Mouse (Mus musculus): Measurements from ENCODE around the gene Glce. TPM values are rescaled to one million over a fixed set of nuclear protein-coding genes. Genes with fewer than 3 reads are reported as not detected.

The Glce gene
- total RNA-seq (2015) (7.6 and 8.5 TPM in 2 replicates), total RNA-seq (2017) (8.4 and 9.5 TPM in 2 replicates)

DNA sequence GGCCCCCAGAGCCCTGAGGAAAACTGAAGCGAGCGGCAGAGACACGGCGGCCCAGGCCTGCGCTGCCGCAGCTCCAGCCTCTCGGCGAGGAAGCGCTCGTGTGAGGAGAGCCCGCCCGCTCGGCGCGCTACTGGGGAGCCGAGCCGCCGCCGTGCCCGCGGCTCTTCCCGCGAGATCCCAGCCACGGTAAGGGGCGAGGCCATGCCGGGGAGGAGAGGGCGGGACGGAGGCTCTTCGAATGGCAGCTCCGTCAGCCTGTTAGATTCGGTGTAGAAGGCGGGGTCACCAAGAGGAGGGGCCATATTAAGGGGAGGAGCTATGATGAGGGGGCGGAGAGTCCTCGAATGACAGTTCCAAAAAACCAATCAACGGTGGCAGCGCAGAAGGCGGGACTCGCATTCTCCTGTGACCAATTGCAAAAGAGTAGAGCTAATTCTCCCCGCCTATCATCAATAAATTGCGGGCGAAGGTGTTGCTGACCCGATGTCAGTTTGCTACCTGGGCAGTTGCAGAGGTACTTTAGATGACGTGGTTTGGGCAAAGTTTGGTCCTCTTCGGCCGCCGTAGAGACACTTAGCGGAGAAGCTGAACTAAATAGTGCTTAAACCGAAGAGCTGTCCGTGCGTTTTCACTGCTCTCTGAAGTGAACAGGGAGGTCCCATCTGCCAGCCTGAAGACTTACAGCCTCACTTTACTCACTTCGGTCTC is at the start of gene Glce:
Glce (minus strand) TSS at position 148 of the 708 bp plus-strand sequence.
- ATAC-seq (ENCODE audit: poor library complexity, severe bottlenecking): peak; percentile 97

DNA sequence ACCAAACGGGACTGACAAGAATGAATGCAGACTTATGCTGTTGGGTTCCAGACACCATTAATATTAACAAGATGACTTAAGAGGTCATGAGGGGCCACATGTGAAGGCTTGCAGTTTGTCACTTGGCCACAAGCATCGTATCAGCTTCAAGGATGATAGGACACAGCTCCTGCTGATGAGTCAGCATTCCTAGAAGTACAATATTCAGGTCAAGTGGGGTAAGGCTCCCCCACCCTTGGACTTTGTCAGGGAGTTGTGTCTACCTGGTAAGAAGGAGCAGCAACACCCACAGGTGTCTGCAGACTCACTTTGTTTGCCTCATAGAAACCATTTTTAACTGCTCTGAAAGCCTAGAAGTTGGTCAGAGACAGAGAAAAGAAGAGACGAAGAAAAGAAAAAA is 49.8 kb upstream of the Glce start:
- ATAC-seq (ENCODE audit: poor library complexity, severe bottlenecking): no peak

DNA sequence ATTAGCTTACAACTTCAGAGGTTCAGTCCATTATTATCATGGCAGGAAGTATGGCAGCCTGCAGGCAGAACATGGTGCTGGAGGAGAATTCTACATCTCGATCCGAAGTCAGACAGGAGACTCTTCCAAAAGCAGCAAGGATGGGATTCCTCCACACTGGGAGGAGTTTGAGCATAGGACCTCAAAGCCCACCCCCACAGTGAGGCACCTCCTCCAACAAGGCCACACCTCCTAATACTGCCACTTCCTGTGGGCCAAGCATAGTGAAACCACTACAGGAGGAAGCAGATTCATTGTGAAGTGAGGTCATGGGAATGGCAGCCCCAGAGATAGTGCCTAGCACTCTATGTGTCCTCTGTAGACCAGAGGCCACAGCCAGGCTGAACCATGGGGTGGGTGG is 48.5 kb upstream of the Glce start:
- no peak for ATAC-seq (ENCODE audit: poor library complexity, severe bottlenecking)

DNA sequence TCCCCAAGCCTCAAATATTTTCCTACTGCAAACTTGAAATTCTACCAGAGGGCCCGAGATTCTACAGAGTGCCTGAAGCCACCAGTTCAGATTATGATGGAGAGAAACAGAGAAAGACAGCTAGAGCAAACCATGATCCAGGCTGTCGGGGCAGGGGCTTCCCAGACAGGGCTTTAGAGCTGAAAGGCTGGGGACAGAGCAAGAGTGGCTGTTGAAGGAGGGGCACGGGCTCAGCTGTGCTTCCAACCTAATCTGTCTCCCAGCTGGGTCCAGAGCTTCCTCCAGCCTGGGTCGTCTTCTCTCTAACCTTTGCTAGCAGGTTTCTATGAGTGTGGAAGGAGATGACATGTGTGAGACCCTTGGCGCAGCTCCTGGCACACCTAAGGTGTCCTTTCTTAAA is 44.2 kb upstream of the Glce start:
- no peak for ATAC-seq (ENCODE audit: poor library complexity, severe bottlenecking)

DNA sequence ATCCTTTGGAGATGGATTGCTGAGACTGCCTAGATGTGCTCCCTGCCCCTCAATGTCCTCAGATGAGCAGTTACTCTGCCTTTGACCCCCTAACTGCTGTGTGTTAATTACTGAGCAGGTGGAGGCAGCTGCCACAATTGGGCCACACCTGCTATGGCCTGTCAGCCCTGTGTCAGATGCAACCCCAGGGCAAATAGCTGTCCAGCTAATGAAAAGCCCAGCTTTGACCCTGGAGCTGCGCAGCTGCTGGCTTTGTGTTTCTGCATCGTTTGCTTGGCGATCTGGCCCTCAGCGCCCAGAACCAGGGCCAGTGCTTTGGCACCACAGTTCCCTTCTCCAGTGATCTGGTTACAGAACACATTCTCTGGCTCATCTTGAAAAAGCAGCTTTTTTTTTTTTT is 43.7 kb upstream of the Glce start:
- no peak for ATAC-seq (ENCODE audit: poor library complexity, severe bottlenecking)

DNA sequence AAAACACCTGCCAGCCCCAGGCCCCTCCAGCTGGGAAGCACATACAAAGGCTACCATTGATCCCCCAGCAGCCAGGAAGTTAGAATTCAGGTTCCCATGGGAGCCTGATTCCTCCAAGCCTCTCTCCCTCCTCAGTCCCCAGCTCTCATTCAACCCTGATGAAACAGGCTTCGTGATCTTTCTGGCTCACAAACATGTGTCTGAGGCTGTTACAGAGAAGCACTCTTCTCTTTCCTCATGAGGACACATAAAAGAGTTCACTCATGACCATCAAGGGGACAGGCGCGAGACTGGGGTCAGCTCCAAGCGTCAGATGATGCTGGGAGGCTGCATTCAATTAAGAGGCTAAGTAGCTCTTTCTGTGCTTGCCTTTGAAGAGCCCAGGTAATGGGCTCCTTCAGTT is 40.4 kb upstream of the Glce start:
- ATAC-seq (ENCODE audit: poor library complexity, severe bottlenecking): no peak

DNA sequence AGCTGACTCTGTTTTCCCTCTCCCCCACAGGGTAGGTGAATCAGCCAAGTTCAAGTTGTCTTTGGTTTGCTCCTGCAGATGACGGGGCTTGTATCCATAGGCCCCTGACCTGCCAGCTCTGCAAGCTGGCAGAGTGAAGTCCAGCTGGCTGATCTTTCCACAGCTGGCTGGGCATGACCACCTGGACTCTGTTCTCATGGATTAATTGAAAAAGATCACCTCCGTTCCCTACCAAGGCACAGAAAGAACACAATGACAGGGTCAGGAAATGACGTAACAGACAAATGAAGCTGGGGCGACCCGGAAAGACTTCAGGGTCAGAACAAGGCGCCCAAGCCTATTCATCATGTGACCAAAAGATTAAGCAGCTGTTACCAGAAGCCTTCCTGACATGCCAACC is 38.3 kb upstream of the Glce start:
- ATAC-seq (ENCODE audit: poor library complexity, severe bottlenecking): no peak

DNA sequence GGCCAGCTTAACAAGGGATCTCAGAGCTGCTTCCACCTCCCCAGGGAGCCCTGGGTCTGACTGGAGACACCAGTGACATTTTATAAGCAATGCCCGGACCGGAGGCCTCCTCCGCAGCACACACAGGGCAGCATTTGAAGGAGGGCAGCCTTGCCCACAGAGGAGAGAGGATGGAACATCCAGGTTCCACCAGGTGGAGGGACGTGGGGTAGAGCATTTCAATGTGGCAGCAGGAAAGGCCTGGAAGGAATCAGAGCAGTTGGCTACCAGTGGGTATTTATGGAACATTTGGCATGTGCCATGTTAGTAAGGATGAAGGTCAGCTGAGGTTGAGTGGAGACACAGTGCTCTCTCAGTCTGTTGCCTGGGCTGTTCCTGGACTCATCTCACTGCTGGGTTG is 36.3 kb upstream of the Glce start:
- ATAC-seq (ENCODE audit: poor library complexity, severe bottlenecking): no peak

DNA sequence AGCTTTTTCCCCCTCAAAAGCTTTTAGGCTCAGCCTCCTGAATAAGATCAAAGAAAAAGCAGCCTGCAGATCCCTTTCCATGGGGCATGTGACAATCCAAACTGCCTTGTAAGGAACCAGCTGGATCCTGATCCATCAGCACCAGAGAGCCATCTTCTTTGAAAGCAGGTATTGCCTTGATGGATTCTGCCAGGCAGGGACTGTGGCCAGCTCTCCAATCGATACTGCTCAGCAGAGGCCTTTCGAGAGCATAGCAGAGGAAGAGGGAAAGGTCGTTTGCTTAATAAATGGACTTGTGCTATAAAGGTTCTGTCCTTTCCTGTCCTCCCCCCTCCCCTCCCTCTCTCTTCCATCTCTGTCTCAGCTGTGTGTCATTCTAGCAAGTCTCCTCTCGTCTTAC is 33.4 kb upstream of the Glce start:
- ATAC-seq (ENCODE audit: poor library complexity, severe bottlenecking): no peak

DNA sequence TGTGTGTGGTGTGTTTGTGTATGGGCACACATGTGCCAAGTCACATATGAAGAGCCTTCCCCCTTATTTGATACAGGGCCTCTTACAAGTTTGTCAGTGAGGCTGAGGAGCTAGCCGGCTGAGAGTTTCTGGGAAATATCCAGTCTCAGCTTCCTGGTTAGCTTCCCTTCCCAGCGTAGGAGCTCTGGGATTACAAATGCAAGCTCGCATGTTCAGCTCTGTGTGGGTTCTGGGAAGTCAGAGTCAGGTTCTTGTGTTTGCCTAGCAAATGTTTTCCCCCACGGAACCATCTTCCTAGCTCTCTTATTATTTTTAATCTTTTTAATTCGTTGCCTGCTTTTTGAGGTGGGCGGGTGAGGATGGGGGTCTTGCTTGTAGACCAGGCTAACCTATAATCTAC is 32.9 kb upstream of the Glce start:
- ATAC-seq (ENCODE audit: poor library complexity, severe bottlenecking): no peak

DNA sequence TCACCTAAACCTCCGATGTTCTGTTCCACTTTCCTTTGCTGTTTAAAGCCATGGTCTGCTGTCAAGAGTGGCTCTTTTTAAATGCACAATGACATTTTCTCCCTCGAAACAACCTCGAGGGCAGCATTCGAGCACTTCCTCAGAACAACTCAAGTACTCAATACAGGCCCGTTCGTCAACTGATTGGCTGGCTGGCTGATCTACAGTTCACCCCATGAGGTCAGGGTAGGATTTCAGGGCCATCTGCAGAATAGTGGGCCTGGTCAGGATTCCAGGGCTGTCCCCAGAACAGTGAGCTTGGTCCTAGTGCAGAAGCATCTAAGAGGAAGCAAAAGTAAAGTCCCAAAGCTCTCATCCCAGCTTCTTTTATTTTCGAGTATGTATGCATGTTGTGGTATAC is 32.5 kb upstream of the Glce start:
- no peak for ATAC-seq (ENCODE audit: poor library complexity, severe bottlenecking)

DNA sequence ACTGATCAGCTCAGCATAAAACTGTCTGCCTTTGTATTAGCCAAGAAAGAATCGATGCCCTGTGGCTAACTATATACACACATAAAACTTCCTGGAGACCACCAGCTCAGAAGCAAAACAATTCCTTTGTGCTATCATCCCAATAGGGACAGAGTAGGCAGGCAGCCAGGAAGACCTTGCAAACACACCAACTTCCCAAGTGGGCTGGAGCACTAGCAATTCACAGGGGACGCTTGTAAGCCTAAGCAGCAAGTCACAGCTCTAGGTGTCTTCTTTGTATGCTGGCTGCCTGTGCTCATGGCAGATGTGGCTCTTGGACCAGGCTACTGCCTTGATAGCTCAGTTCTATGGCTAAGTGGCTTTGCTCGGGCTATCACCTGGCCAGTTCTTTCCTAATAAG is 32.1 kb upstream of the Glce start:
- no peak for ATAC-seq (ENCODE audit: poor library complexity, severe bottlenecking)

DNA sequence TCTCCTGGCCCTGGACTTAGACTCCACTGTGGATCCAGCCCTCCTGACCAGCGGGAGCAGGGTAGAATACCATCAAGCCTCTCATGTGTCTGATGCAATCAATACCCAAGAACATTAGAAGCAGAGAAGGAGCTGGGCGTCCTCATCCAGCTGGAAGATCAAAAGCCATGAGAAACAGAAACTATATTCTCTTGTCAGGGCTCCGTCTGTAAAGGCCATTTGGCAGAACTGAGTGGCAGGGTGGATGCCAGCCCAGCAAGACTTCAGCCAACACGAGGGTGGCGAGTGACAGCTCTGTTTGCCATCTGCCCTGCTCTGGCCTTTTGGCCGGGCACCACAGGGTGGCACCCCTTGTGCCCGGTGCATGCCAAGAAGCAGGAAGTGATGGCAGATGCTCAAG is 30.8 kb upstream of the Glce start:
- ATAC-seq (ENCODE audit: poor library complexity, severe bottlenecking): no peak

DNA sequence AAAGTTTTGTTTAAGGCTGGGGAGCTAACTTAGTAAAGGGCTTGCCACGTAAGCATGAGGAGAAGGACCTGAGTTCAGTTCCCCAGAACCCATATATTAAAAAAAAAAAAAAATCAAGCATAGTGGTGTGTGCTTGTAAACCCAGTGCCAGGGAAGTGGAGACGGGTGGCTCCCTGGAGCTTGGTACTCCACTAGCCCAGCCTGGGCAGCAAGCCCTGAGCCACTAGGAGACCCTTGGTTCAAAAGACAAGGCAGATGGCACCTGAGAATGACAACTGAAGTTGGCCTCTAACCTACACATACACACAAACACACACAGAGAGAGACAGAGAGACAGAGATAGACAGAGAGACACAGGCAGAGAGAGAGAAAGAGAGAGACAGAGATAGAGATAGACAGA is 30.1 kb upstream of the Glce start:
- ATAC-seq (ENCODE audit: poor library complexity, severe bottlenecking): no peak

DNA sequence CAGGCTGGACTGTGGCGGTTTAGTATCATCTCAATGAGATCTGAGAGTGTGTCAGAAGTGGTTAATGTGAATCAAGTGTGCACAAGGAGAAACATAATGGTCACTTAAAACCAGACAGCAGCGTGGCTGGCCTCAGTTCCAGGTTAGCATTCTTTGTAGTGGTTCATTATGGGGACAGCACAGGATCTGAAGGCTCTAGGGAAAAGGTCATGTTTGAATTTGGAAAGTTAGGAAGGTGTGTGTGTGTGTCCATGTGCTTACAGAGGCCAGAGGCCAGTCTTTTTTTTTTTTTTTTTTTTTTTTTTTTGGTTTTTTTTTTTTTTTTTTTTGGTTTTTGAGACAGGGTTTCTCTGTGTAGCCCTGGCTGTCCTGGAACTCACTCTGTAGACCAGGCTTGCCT is 22.7 kb upstream of the Glce start:
- no peak for ATAC-seq (ENCODE audit: poor library complexity, severe bottlenecking)

DNA sequence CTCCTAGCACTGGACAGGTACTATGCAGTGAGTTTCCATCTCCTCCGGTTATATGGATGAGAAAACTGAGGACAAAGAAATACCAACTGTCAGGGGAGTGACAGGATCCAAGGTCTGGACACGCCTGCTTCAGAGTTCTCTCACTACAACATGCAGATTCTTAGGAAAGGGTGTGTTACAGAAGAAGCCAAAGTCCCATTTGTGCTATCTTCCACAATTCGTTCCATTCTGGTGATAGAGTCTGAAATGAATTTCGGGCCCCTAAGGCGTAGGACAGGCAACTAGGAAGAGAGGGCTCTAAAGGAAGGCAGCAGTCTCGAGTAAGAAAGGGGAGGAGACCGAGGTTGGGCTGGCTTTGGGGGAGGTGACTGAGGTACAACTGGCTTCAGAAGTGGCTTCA is 21.0 kb upstream of the Glce start:
- ATAC-seq (ENCODE audit: poor library complexity, severe bottlenecking): no peak

DNA sequence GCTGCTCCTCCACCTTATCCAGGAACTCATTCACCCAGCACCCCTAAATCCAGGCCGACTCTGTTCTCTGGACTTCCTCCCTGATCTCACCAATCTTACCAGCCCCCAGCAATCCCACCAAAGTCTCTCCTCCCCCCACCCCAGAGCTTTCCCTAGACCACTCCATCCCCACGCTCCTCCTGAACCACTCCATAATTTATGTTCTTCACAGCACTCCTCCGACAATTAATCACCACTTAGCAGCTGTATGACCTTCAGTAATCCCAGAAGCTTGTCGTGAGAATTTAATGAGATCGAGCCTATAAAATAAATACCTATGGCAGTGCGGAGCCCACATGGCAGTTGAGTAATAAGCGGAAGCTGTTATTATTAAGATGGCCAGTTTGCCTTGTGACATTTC is 16.6 kb upstream of the Glce start:
- no peak for ATAC-seq (ENCODE audit: poor library complexity, severe bottlenecking)

DNA sequence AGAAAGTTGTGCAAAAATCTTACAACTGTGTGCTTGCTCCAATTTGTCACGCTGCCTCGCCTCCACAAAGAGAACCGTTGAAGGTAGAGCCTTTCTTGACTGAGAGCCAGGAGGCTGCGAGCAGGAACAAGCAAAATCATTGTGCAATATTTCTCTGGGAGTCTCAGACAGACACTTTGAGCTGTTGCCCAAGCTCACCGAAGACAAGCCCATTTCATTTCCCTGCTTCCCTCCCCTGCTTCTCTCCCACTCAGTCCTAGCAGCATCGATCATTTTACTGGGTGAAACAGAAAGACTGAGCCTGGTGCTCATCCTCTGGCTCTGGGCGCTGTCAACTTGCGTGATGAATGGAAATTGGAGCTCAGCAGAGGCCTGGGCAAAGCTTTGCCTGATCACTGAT is 14.8 kb upstream of the Glce start:
- peak; percentile 77 for ATAC-seq (ENCODE audit: poor library complexity, severe bottlenecking)

DNA sequence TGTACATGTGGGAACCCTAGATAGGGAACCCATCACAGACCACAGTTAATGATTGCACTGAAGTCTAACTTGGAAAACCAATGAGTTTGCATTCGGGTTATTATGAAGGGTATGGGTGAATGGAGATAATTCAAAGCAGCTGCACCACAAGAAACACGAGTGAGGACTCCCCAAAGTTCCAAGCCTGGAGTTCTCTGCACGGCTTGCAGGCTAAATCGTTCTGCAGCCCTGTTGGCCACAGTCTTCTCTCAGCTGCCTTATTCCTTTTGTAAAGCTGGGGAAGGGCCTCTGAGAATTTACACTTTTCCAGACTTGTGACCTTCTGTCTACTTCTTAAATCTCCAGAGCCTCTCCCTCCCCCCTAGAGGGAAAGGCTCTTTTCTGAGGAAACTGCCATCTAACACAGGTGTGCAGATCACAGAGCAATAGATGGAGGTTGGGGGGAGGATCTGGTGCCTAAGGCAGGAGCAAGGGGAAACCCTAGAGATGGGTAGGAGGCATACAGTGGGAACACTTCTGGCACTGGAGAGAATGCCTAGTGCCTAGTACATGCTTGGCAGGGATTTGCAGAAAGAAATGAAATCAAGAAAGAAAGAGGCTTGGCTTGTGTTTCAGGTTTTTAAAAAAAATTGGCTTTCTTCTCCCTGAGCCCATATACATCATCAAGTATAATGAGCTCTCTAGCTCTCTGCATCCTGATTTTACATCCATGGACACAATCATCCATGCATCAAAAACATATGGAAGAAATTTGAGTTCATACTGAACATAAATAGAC is 9.7 kb upstream of the Glce start:
- no peak for ATAC-seq (ENCODE audit: poor library complexity, severe bottlenecking)

DNA sequence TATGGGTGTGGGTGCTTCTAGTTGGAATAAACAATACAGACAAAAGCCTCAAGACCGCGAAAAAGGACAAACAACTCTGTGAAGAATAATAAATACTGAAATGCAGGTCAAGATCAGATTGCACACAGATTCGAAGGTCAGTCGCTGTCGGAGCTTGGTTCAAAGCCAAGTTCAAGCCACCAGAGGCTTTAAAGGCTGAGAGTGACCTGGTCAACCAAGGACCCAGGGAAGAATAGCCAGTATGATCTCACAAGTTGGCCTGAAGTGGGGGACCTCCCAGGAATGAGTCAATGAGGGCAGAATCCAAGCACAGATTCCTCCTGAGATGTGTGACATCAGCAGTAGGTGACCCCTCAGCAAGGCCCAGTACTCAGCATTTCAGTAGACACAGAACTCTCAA is 8.3 kb upstream of the Glce start:
- no peak for ATAC-seq (ENCODE audit: poor library complexity, severe bottlenecking)

DNA sequence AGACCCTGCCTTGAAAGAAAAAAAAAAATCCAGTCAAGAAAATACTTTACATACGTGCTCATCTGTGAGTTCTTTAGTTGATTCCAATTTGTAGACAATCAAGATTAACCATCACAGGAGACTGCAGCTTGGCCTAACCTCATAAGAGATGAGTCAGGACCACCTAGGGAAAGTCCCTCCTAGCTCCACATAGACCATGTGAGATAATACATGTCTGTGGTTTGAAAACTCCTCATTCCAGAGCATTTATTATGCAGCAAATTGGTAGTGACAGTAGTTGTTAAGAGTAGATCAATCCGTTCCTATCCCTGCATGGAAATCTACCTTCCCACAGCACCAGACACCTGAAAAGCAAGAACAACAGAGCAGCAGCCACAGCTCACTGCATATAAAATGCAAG is 5.6 kb upstream of the Glce start:
- no peak for ATAC-seq (ENCODE audit: poor library complexity, severe bottlenecking)

DNA sequence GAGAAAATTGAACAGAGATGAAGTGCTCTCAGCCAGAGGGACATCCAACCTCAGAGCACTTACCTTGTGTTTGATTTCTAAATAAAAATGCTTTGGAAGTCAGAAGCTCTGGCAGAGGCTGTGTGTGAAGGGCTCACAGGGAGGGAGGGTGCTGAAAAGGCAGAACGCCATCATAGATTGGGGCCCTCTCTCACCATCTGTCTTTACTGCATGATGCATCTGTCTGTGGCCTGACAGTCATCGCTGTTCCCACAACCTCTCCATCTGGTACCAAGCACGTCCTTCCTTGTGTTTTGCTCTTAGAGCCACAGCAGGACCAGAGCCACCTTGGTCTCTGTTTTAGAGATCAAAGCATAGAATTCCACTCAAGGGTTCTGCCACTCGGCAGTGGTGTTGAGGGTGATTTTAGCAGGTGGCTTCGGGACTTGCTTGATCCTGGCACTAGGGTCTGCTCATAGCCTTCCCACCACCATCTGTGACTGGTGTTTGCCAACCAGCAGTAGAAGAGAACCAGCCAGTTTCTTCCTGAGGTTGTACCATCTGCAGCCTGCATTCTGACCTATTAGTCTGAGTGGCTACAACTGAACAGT is 3.6 kb upstream of the Glce start:
- no peak for ATAC-seq (ENCODE audit: poor library complexity, severe bottlenecking)

All from megakaryocyte, adult 5-6 weeks (primary cell).